Mouse (Mus musculus) regulatory T cell (primary cell): ENCODE data around the gene Lifr.

Experiments
- in situ Hi-C: fragments of 300-600 bp; cut with MboI, MseI; formaldehyde crosslinking; loops from one replicate; pipeline ENCODE4 v1.15.1; 2025; ENCODE audit warnings: high pct_unique_total_duplicates

Gene Lifr

GRCm38 (mm10) chr15:7080916-7081626 is 9.3 kb upstream of the Lifr start:
- in situ Hi-C loops, result no loop called here

- in situ Hi-C loops, result no loop called here
Observed at GRCm38 (mm10) chr15:7081795-7082194, 8.6 kb upstream of the Lifr start.

DNA sequence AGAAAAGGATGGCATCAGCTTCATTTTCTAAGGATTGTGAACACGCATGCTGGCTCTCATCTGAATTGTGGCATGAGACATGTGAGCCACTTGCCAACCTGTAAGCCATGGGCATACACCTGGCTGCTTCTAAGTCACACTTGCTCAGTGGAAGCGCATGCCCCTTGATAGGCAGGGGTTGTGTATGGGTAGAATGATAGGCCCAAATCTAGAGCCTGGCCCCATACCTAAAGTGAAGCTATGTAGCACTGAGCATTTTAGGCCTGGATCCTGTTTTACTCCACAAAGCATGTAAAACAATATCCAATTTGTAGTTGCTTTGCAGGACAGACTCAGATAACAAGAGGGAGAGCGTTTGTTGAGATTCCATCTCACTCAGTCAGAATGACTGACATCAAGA is 7.5 kb upstream of the Lifr start:
- in situ Hi-C loops, result no loop called here

DNA sequence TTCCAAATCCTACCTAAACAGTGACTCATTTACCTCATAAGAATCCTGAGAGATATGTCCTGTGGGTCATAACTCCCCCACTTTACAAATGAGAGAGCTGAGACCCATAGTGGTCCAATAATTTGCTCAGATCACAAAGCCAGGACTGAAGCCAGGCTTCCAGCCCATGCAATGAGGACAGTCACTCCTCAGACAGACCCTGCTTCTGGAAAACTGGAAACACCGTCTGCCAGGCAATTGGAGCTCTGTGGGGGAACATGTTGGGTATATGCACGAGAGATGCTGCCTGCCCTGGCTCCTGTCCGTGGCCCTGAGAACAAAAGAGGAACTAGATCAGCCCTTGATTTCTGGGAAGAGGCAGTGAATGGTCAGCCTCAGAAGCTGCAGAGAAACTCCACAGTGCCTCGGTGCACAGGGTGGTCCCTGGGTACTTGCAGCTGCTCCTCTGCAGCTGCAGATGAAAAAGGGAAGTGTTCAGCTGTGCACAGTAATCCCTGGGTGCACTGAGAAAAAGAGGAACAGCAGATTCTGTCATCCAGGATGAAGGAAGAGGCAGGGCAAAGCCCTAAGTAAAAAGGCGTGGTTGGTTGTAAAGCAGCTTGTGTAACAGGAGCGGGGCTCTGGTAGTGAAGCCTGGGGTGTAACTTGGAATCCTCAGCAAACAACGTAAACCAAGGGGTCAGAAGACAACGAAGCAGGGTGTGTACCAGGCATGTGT is 5.5 kb upstream of the Lifr start:
- in situ Hi-C loops, result no loop called here

GRCm38 (mm10) chr15:7088691-7089090 is 1.7 kb upstream of the Lifr start:
- in situ Hi-C loops, result no loop called here

GRCm38 (mm10) chr15:7092321-7092720 is 1.9 kb downstream of the Lifr start:
- in situ Hi-C loops, result no loop called here

GRCm38 (mm10) chr15:7099406-7099805 is 9.0 kb downstream of the Lifr start:
- in situ Hi-C loops, result no loop called here

GRCm38 (mm10) chr15:7100226-7100625 is 9.8 kb downstream of the Lifr start:
- in situ Hi-C loops, result no loop called here

- in situ Hi-C loops, result no loop called here
Observed at GRCm38 (mm10) chr15:7103051-7103450, 12.6 kb downstream of the Lifr start.

GRCm38 (mm10) chr15:7105224-7105623 is 14.8 kb downstream of the Lifr start:
- in situ Hi-C loops, result no loop called here

DNA sequence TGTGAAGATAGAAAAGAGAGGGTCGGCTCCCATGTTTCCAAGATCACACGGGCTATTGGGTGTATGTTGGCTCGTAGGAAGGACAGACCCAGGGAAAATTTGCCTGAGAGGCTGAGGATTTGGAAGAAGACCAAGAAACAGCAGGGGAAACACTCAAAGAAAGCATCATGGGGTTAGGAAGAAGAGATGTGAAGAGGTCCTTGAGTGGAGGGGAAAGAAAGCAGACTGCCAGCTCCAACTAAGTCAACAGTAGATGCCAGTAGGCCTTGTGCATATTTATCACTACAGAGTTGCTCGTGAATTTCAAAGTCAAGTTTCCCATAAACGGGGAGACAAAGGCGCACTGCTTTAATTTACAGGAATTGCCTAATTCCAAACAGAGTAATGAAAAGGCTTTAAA is 17.7 kb downstream of the Lifr start:
- in situ Hi-C loops, result no loop called here

DNA sequence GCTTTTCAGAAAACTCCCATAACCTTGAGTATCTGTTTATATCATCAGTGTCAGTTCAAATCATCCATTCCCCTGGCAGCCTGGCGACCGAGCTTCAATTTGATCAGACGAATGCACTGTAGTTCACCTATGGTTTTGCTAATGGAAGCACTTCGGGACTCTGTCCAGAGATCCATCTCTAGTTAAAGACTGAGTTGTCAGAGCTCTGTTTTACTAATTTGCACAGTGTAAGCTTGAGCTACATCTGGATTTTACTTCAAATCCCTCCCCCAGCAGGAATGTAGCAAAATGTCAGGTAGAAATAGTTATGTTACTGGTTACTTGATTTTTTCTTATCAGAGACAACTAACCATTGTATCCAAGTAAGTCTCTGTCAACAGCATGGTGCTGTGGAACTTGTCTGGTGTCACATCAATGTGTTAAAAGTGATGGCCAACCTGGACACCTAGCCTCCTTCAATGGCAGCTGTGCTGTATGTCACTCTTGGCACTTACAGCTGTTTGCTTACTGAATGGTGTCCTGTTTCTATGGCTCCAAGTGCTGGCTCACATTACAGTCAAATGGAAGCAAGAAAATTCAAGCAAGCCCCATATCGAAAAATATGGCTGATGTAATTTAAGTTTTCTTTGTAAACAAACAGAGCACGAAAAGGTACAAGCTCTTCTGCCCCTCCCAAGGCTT is 22.0 kb downstream of the Lifr start:
- in situ Hi-C loops, result no loop called here

DNA sequence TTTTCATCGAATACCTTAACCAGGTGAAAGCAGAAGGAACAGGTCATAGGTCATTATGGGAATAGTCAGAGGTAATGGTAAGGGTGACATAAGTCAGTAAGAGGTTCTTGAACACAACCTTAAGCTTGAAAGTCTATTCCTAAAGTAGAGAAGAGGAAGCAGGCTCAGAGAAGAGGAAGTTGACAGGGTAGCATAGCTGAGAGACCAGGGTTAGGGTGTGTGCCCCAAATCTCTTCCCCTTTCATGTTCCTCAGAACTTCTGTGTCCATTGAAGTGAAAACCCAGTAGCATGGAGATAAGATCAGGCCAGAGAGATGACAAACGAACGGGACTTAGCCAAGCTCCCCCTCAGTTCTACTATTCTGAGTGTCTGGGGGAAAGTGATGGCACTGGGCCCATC is 23.5 kb downstream of the Lifr start:
- in situ Hi-C loops, result no loop called here

GRCm38 (mm10) chr15:7115326-7116003 is 25.1 kb downstream of the Lifr start:
- in situ Hi-C loops, result no loop called here

- in situ Hi-C loops, result no loop called here
Observed at GRCm38 (mm10) chr15:7116216-7116615, 25.8 kb downstream of the Lifr start.

DNA sequence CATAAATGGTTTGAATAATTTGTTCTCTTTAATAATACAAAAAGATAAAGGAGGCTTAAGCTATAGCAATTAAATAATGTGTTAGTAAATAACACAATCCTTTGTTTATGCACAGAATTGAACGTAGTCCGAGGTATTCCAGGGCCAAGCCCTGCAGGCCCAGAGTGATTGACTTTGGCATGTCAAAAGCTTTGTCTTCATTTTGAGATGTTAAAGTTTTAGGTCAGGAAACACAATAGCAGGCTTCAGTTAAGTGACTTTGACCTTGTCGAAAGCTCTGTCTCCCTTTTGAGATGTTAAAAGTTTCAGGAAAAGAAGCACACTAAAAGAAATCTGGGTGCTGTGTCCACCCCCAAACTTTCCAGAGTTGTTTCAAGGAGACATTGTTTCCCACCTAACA is 26.3 kb downstream of the Lifr start:
- in situ Hi-C loops, result no loop called here

- in situ Hi-C loops, result no loop called here
Observed at GRCm38 (mm10) chr15:7117944-7118343, 27.5 kb downstream of the Lifr start.

- in situ Hi-C loops, result no loop called here
Observed at GRCm38 (mm10) chr15:7118849-7119248, 28.4 kb downstream of the Lifr start.

DNA sequence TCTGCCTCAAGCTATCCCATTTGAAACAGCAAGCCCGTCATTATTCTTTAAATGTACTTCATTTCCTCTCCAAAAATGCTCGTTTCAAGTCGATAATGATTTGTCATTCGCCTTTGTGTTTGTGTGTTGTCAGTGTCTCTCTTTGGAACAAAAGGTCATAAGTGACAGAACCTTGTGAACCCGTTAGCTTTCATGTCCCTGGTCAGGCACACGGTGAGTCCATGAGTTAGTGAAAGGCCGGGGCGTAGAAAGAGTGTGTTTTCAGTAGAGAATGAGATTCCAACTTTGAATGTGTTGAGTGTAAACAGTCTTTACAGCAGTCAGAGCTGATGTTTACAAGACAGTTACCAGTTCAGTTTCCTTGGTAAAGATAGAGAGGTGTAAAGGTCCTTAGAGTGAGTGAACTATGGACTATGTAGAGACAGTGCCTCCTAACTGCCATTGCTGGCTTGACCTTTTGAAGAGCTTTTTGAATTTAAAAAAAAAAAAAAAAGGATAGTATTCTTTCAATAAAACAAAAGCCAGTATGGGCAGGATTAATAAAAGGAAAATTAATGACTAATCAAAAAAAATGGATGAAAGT is 29.6 kb downstream of the Lifr start:
- in situ Hi-C loops, result no loop called here

DNA sequence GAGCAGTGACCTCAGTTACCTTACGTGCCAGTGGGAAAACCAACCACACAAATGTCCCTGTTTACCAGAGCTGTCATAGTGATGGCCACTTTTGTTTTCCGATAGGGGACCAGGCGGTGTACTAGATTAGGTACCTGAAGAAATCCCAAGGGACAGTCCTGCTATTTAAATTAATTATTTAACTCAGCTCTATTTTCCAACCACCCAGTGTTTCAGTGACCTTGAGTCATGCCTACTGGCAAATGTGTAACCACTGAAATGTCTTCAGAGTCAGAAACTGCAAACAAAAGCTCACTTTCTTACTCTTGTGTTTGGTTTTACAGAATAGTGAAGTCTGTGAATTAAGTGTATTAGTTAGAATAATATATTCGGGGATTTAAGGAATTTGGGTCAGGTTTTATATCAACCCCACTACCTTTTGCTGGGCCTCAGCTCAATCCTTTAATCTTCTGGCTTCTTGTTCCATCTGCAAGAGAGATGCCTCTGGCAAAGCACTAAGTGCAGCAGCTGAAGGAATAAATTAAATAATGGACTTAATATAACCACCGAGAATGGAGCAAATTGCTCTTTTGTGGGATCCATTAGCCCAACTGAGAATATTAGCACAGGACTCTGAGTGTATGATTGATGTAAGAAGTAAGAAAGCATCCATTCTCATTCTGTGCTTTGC is 33.5 kb downstream of the Lifr start:
- in situ Hi-C loops, result no loop called here

GRCm38 (mm10) chr15:7126171-7126570 is 35.8 kb downstream of the Lifr start:
- in situ Hi-C loops, result no loop called here
